Mouse (Mus musculus) embryonic fibroblast, embryonic 13.5 days (primary cell): Measurements from ENCODE around the gene Gm49320.

Experiments
- CTCF ChIP-seq: IDR thresholded peaks from 2 replicates; pipeline ENCODE4 v1.5.1; 2011; ENCODE audit warnings: mild to moderate bottlenecking, control low read depth, low read length, moderate library complexity, borderline replicate concordance; ENCODE audit not compliant: insufficient read depth
- POLR2A ChIP-seq: IDR thresholded peaks from 2 replicates; pipeline ENCODE4 v1.6.1; 2011; ENCODE audit warnings: low read depth, mild to moderate bottlenecking, control low read depth, low read length, moderate library complexity

- TF ChIP-seq POLR2A (peak; percentile 41; the same call in 1 of the 2 replicates), CTCF (no peak)
Observed at GRCm38 (mm10) chr8:4226739-4227347, 11.8 kb upstream of the Gm49320 start, which contains the start of gene Lrrc8e.
